Mouse (Mus musculus): ENCODE measurements around the gene Olfr316. TPM values are rescaled to one million over a fixed set of nuclear protein-coding genes. Genes with fewer than 3 reads are reported as not detected.

Gene Olfr316
- total and polyA plus RNA-seq, 3 experiments, result not detected

- no peak for TF ChIP-seq ZNF384 (IDR thresholded peaks at IDR 0.05; ENCODE audit: low read depth, low read length)
- no peak for TF ChIP-seq MAFK (IDR thresholded peaks at IDR 0.05; ENCODE audit: borderline replicate concordance, low read depth, low read length)
- no peak for TF ChIP-seq CHD2 (IDR thresholded peaks at IDR 0.05; ENCODE audit: low read length)
- no peak for TF ChIP-seq CTCF (IDR thresholded peaks at IDR 0.05 in 2 of 3, conservative IDR thresholded peaks at IDR 0.05 in 1 of 3; ENCODE audit: control insufficient read depth in 1 of 3, insufficient read depth in 1 of 3, low read depth in 2 of 3, low read length in 3 of 3, poor library complexity in 1 of 3, severe bottlenecking in 1 of 3)
These were observed 37.5 kb downstream of the Olfr316 start (continued) for GRCm38 (mm10) chr11:58790053-58790452.

DNA sequence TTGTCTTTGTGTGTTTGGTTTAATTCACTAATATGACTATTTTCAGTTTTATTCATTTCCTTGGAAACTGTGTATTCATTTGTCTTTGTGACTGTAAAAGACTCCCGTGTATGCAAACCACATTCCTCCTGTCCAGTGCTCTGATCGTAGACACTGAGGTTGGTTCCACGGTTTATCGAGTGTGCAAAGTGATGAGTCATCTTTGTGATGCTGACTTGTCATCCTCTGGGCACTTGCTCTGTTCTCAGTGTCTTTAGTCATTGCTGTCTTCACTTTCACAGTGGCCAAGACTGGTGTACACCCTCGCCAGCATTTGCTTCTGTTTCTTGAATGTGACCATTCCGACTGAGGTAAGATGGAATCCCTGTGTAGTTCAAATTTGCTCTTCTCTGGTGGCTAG is 38.1 kb downstream of the Olfr316 start:
- no peak overlapping the region for H3K27ac ChIP-seq (ENCODE audit: control insufficient read depth, low read depth, low read length)
- no peaks in the 10 kb centered on the region for H3K79me2 ChIP-seq (ENCODE audit: control insufficient read depth, insufficient read depth, low read length, poor library complexity)
- DNase-seq (ENCODE audit: low read depth, low spot score), result peak; percentile 63
- peaks cover under 1 to 3% of the 10 kb centered on the region in 2 experiments; a peak in 2 of 4 replicates for H3K27me3 ChIP-seq (ENCODE audit: control insufficient read depth in 1 of 2, insufficient read depth in 2 of 2, low read length in 2 of 2)
- H3K36me3 ChIP-seq (ENCODE audit: control insufficient read depth in 1 of 2, insufficient read depth in 2 of 2, low read length in 2 of 2), result peaks cover 0 to 5% of the 10 kb centered on the region in 2 experiments; a peak in 2 of 4 replicates
- no peaks in the 10 kb centered on the region for H3K9me3 ChIP-seq (replicated peaks; ENCODE audit: insufficient read depth, low read length)
- no peak overlapping the region for H3K4me3 ChIP-seq (ENCODE audit: control insufficient read depth in 1 of 2, insufficient read depth in 1 of 2, low read depth in 2 of 2, low read length in 2 of 2)
- H3K4me1 ChIP-seq (ENCODE audit: control insufficient read depth in 1 of 2, insufficient read depth in 2 of 2, low read length in 2 of 2), result peaks cover 0 to 7% of the 10 kb centered on the region in 2 experiments; a peak in 2 of 4 replicates
- peak; percentile 81 for TF ChIP-seq MAFK (IDR thresholded peaks at IDR 0.05; ENCODE audit: borderline replicate concordance, low read depth, low read length)
- TF ChIP-seq ELF1 (IDR thresholded peaks at IDR 0.05; ENCODE audit: low read depth, low read length), result no peak
- no peak for TF ChIP-seq TBP (IDR thresholded peaks at IDR 0.05; ENCODE audit: low read depth, low read length)
- TF ChIP-seq ETS1 (IDR thresholded peaks at IDR 0.05; ENCODE audit: low read depth, low read length), result no peak
- H3K9ac ChIP-seq (ENCODE audit: control insufficient read depth, low read depth, low read length, poor library complexity, severe bottlenecking), result no peak overlapping the region

- Histone ChIP-seq H3K79me2 (ENCODE audit: control insufficient read depth, insufficient read depth, low read length, poor library complexity) (no peaks in the 10 kb centered on the region), H3K27me3 (ENCODE audit: control insufficient read depth in 1 of 2, insufficient read depth in 2 of 2, low read length in 2 of 2) (peaks cover 0 to 4% of the 10 kb centered on the region in 2 experiments; a peak in 3 of 4 replicates), H3K36me3 (ENCODE audit: control insufficient read depth in 1 of 2, insufficient read depth in 2 of 2, low read length in 2 of 2) (peaks cover 0 to under 1% of the 10 kb centered on the region in 2 experiments; a peak in 2 of 4 replicates), H3K9ac (ENCODE audit: control insufficient read depth, low read depth, low read length, poor library complexity, severe bottlenecking) (no peak overlapping the region), H3K4me1 (ENCODE audit: control insufficient read depth in 1 of 2, insufficient read depth in 2 of 2, low read length in 2 of 2) (peaks cover 0 to under 1% of the 10 kb centered on the region in 2 experiments; a peak in 1 of 4 replicates), H3K4me3 (ENCODE audit: control insufficient read depth in 1 of 2, insufficient read depth in 1 of 2, low read depth in 2 of 2, low read length in 2 of 2) (no peak overlapping the region), H3K27ac (ENCODE audit: control insufficient read depth, low read depth, low read length) (no peak overlapping the region), H3K9me3 (replicated peaks; ENCODE audit: insufficient read depth, low read length) (no peaks in the 10 kb centered on the region)
- no peak for TF ChIP-seq NELFE (IDR thresholded peaks at IDR 0.05; ENCODE audit: low read depth, low read length)
- peak; percentile 51 for TF ChIP-seq SMC3 (IDR thresholded peaks at IDR 0.05; ENCODE audit: low read depth, low read length)
- no peak for TF ChIP-seq GATA1 (IDR thresholded peaks at IDR 0.05; ENCODE audit: low read depth, low read length)
- peak; percentile 18 for TF ChIP-seq RAD21 (IDR thresholded peaks at IDR 0.05; ENCODE audit: low read depth, low read length)
- no peak for TF ChIP-seq POLR2A (IDR thresholded peaks at IDR 0.05; ENCODE audit: control insufficient read depth in 1 of 2, insufficient read depth in 1 of 2, low read depth in 1 of 2, low read length in 2 of 2, poor library complexity in 1 of 2)
- peak; percentile 27 to 68 (median 51) for TF ChIP-seq CTCF (IDR thresholded peaks at IDR 0.05 in 2 of 3, conservative IDR thresholded peaks at IDR 0.05 in 1 of 3; ENCODE audit: control insufficient read depth in 1 of 3, insufficient read depth in 1 of 3, low read depth in 2 of 3, low read length in 3 of 3, poor library complexity in 1 of 3, severe bottlenecking in 1 of 3)
- DNase-seq (ENCODE audit: low read depth, low spot score), result peak; percentile 42
These were observed 43.3 kb downstream of the Olfr316 start for GRCm38 (mm10) chr11:58795856-58796255.

DNA sequence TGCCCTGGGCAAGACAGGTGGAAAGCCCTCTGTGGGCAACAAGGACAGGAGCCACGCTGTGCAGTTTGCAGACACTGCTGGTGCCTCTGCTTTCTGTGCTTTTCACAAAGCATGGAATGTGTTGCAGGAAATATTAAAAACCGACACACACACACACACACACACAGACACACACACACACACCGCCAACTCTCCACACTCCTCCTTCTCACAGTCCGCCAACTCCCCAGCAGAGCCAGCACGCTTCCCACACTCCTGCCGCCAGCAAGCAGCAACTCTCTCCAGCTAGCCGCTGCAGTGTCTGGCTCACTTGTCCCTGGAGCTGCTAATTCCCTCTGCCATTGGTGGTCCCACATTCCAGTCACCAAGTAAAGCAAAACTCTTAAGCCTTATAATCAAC is 44.3 kb downstream of the Olfr316 start:
- Histone ChIP-seq H3K36me3 (ENCODE audit: control insufficient read depth in 1 of 2, insufficient read depth in 2 of 2, low read length in 2 of 2) (no peaks in the 10 kb centered on the region), H3K9ac (ENCODE audit: control insufficient read depth, low read depth, low read length, poor library complexity, severe bottlenecking) (no peak overlapping the region), H3K4me1 (ENCODE audit: control insufficient read depth in 1 of 2, insufficient read depth in 2 of 2, low read length in 2 of 2) (no peaks in the 10 kb centered on the region), H3K79me2 (ENCODE audit: control insufficient read depth, insufficient read depth, low read length, poor library complexity) (no peaks in the 10 kb centered on the region), H3K4me3 (ENCODE audit: control insufficient read depth in 1 of 2, insufficient read depth in 1 of 2, low read depth in 2 of 2, low read length in 2 of 2) (no peak overlapping the region), H3K9me3 (replicated peaks; ENCODE audit: insufficient read depth, low read length) (no peaks in the 10 kb centered on the region), H3K27ac (ENCODE audit: control insufficient read depth, low read depth, low read length) (no peak overlapping the region), H3K27me3 (ENCODE audit: control insufficient read depth in 1 of 2, insufficient read depth in 2 of 2, low read length in 2 of 2) (peaks cover 3 to 4% of the 10 kb centered on the region in 2 experiments)
- TF ChIP-seq UBTF (IDR thresholded peaks at IDR 0.05; ENCODE audit: borderline replicate concordance, insufficient read depth, low read depth, low read length) (no peak), CHD2 (IDR thresholded peaks at IDR 0.05; ENCODE audit: low read length) (no peak), RCOR1 (IDR thresholded peaks at IDR 0.05; ENCODE audit: low read depth, low read length) (no peak), ETS1 (IDR thresholded peaks at IDR 0.05; ENCODE audit: low read depth, low read length) (no peak), MEF2A (IDR thresholded peaks at IDR 0.05; ENCODE audit: extremely low read depth, insufficient replicate concordance, low read depth, low read length, poor library complexity, severe bottlenecking) (no peak), TBP (IDR thresholded peaks at IDR 0.05; ENCODE audit: low read depth, low read length) (no peak), CTCF (IDR thresholded peaks at IDR 0.05 in 2 of 3, conservative IDR thresholded peaks at IDR 0.05 in 1 of 3; ENCODE audit: control insufficient read depth in 1 of 3, insufficient read depth in 1 of 3, low read depth in 2 of 3, low read length in 3 of 3, poor library complexity in 1 of 3, severe bottlenecking in 1 of 3) (no peak), RAD21 (IDR thresholded peaks at IDR 0.05; ENCODE audit: low read depth, low read length) (no peak), SMC3 (IDR thresholded peaks at IDR 0.05; ENCODE audit: low read depth, low read length) (no peak)
- no peak for DNase-seq (ENCODE audit: low read depth, low spot score)

Measured in MEL (cell line).